Mouse (Mus musculus) layer of hippocampus, postnatal 25 days (tissue): Measurements from ENCODE around the gene Spata46. TPM values are rescaled to one million over a fixed set of nuclear protein-coding genes. Genes with fewer than 3 reads are reported as not detected.

Source experiments
- DNase-seq, 2 experiments: peaks; one replicate each; pipeline ENCODE4 v3.0.0; 2022; ENCODE audit warnings: mixed read lengths in 2 of 2, low spot score in 1 of 2; ENCODE audit errors: extremely low spot score in 1 of 2
- total RNA-seq, 2 experiments: library from RNA; stranded (reverse); gene quantifications; 2 replicates each; pipeline ENCODE4 v1.2.3; 2021

Gene Spata46
- total RNA-seq = not detected

- DNase-seq = no peak
These were observed at the start of gene Spata46 for GRCm38 (mm10) chr1:170308503-170308902. TSS of gene Spata46 (plus strand) at chr1:170308803.

DNA sequence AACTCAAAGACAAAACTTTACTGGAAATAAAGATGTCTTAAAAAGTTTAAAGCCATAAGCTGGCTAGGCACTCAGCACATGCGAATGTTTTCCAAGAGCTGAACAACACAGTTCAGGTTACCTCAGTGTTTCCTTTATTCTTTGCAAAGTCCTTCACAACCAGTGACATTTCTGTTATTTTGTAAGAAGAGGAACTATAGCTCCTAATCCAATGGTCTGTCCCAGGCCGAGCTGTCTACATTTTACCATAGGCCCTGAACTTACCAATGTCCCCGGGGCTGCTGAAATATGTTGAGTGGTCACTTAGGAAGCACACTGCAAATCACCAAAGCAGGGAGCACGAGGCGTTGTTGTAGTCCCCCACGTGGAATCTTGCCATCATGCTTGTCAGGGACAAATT, 38.3 kb upstream of the Spata46 start:
- DNase-seq = no peak

DNA sequence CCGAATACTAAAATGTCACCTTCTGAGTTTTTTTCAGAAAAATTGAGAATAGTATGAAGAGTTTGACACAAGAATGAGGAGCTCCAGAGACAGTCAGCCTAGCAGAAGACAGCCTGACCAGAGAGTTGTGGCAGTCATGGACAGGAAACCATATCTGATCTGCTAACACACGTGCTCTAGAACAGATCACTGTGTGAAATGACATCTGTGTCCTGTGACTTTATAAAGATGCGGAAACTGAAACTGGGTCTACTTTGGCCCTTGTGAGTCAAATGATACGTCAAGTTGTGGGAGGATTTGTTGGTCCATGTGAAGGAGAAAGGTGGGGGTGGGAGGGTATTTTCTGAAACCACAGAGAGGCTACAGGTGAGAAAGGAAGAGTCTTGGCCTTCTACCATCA, 37.9 kb upstream of the Spata46 start:
- DNase-seq = no peak

DNA sequence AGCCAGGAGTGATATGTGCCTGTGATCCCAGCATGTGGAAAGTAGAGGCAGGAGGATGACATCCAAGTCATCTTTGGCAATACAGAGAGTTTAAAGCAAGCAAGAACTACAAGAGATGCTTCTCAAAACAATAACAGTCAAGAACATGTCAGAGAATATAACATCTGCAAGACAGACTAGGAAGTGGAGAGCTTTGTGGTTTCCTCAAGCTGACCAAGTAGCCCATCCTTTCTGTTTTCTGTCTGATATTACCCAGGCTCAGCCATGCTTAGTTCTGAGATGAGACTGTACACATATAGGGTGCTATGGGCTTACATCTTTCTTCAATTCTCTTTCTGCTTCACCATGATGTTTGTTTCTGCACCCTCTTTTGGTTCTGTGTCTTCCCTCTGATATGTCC, 35.4 kb upstream of the Spata46 start:
- DNase-seq = no peak

GRCm38 (mm10) chr1:170277016-170277415, 31.6 kb upstream of the Spata46 start, which contains the start of gene Sh2d1b1:
TSS of gene Sh2d1b1 (plus strand) at chr1:170277320.
- DNase-seq = no peak

DNA sequence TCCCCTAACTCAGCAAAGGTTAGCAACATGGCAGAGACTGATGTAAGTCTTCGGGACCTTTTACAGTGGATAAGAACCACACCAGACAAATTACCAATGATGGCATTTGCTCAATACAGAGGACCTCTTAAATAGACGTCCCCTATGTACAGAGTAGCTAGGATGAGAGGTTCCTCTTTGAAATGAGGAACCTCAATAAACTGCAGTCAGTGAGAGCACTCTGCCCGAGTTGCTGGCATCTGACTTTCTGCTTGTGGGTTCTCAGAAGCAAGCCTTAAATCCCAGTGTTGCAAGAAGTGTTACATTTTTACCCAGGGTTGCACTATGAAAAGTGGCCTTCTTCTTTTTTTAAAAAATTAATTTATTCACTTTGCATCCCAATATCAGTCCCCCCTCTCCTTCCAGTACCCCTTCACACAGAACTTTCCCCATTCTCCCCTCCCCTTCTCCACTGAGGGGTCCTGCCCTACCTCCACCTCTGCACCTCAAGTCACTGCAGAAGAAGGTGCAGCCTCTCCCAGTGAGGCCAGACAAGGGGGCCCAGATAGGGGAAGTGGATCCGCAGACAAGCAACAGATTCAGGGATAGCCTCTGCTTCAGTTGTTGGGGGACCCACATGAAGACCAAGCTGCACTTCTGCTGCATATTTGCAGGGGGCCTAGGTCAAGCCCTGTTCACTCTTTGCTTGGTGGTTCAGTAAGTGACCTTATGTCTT, 26.0 kb upstream of the Spata46 start:
- DNase-seq = no peak

GRCm38 (mm10) chr1:170292239-170292951, 16.2 kb upstream of the Spata46 start:
- peak; percentile 32 to 43 for DNase-seq

GRCm38 (mm10) chr1:170293257-170293656, 15.3 kb upstream of the Spata46 start:
- no peak for DNase-seq

- no peak for DNase-seq
These were observed 13.6 kb upstream of the Spata46 start for GRCm38 (mm10) chr1:170294786-170295570.

DNA sequence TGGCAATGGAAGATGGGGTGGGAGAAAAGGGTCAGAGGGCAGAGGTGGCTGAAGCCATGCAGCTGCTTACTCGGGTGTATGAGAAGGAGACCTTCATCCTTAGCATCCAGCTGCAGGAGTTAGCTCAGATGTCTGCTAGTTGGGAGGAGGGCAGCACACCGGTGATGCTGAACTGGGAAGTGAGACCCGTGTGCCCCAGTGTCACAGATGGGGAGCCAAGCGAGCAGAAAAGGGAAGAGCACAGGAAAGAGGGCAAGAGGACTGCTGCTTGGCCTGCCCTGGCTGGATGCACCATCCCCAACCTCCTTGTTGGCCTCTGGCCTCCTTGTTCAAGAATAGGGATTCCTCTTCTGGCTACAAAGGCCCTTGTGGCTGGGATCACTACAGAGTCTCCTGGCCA, 9.1 kb upstream of the Spata46 start:
- no peak for DNase-seq

DNA sequence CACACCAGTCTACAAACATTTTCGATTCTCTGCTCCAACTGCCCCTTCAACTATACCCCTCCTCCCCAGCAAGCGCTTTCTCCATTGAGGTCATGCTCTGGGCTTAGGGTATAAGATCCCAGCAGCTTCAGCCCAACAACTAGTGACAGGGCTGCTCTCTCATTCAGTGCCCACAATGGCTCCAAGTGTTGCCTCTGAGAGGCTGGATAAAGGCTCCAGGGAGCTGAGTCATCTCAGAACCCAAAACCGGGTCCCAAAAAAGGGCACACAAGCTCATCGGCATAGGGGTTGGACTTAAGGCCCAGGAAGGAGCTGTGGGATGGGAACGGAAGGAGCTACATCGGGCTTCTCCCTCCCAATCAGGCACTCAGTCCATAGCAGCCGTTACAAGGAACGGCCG, 6.9 kb upstream of the Spata46 start:
- DNase-seq = no peak

- DNase-seq = no peak
These were observed 6.1 kb upstream of the Spata46 start for GRCm38 (mm10) chr1:170302456-170302855.

- no peak for DNase-seq
These were observed 5.5 kb upstream of the Spata46 start for GRCm38 (mm10) chr1:170303103-170303502.

DNA sequence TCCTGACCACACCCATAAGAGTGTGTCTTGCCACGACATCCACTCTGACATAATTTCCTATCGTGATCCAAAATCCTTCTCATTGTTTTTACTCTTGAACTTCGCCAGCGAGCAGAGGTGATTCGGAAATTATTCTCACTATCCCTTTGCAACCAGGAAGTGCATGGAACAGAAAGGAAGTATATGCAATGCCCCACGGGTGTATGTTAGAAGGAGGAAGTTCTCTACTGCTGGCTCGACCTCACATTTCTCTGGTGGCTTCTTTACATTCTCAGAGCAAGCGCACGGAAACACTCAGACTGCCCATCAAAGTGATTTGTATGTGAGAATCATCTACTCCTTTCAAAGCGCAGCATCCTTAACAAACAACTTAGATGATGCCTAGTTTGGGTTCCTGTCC, 3.6 kb upstream of the Spata46 start:
- no peak for DNase-seq

GRCm38 (mm10) chr1:170306232-170306631, 2.4 kb upstream of the Spata46 start, which contains the start of gene Gm7694:
TSS of gene Gm7694 (minus strand) at chr1:170306332.
- DNase-seq = no peak

GRCm38 (mm10) chr1:170311431-170311830, 2.8 kb downstream of the Spata46 start:
- DNase-seq = no peak

GRCm38 (mm10) chr1:170322046-170322445, 13.4 kb downstream of the Spata46 start:
- DNase-seq = no peak

DNA sequence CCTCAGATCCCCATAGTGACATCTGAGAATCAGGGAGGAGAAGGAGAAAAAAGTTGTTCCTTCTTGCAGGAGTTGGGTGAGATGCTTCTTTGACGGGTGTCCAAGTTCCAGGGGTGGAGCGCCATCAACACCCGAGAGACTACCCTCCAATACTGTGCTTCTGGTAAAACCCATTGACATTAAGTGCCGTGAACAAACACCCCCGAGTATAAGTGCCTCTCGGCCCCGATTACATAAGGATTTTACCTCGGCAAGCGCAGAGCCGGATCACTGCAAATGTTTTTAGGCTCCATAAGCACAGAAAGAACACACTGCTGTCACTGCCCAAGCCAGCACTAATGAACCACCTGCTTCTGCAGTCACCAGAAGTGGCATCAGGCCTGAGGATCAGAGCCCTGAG, 14.4 kb downstream of the Spata46 start:
- DNase-seq = no peak

DNA sequence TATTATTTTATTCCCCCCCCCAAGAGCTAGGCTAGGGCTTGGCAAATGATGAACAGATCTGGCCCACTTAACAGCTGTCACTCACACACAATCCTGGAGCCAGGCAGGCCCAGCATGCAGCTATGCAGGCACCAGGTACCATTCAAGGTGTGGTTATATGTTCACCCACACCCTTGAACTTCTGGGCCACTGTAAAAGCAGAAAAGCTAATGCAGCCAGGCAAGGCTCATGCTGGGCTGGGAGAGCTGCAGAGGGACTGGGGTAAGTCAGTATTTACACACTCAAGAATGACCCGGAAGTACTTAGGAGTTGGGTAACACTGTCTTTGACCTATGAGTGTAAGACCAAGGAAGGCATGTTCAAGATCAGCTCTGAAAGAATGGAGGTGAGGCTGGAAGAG, 15.7 kb downstream of the Spata46 start:
- no peak for DNase-seq

DNA sequence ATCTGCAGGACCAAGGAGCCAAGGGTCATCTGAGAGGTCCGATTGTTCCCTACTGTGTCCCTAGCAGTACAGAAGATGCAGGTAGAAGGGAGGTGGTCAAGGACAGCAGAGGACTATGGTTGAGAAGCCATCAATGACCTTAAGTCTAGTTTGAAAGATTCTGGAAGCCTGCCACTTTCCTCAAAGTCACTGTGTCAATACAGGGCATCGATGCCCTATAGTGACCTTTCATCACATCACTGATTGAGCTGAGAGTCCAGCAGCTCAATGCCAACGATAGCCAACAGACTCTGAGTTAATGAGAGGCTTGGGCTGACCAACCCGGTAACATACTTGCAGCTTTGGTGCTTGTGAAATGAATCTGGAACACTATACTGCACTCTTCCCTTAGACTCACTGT, 16.7 kb downstream of the Spata46 start:
- DNase-seq = no peak

DNA sequence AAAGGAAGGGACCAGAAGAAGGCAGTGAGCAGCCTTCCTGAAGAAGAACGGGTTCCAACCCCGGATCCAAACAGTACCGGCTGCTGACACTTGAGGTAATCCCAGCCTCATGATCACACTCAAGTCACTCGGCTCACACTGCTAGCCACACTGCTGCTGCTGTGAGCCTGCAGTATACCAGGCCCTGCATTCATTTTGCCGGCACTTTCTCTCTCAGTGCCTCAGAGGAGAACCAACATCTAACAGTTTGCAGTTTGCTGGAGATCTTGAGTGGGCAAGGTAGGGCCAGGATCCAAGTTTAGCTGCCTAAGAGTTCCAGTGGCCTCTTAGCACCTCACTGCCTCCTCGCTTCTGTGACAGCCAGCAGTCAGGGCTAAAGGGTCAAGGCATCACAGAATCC, 23.3 kb downstream of the Spata46 start:
- DNase-seq = no peak
